Mouse (Mus musculus): ENCODE data around the gene Gpr39. TPM values are rescaled to one million over a fixed set of nuclear protein-coding genes. Genes with fewer than 3 reads are reported as not detected.
A peak's percentile ranks its signal among the peaks of the same experiment; 100 is the strongest.

Gpr39 gene
- polyA plus RNA-seq, 1 experiment from 2014 or later: 7.9 TPM

DNA sequence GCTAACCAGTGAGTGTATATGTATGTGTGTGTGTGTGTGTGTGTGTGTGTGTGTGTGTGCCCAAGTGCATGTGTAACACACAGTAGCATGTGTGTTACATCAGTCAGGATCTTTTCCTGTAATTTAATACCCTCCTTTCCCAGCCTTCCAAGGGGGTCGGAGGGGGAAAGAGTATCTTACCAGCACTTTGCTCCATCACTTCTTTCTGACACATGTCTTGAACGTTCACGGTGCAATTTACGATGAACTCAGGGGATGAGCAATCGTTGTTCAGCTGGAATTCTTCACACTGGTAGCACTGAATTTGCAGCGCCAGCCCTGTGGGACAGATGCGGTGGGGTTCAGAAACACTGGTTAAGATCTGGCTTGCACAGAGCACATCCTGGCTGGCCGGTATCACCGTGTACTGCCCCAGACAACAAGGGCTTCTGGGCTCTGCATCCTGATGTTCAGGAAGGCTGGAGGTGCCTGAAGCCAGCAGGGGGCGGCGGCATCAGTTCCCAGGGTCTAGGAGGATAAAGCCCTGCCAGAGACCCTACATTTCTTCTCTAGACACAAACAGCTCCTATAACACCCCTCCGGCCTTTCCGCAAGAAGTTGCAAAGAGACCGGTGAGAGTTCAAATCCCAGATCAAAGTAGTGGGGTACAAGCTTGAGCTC, 233.5 kb downstream of the Gpr39 start:
- Histone ChIP-seq H3K4me1 (ENCODE audit: control insufficient read depth, insufficient read depth, low read length) (peaks cover 19% of the 10 kb centered on the region), H3K27me3 (ENCODE audit: control insufficient read depth, insufficient read depth, low read length) (peaks cover 26% of the 10 kb centered on the region), H3K9ac (ENCODE audit: low read length) (no peak overlapping the region), H3K27ac (ENCODE audit: low read length) (no peak overlapping the region), H3K4me2 (ENCODE audit: low read depth, low read length) (peak overlapping the region; percentile 95), H3K9me3 (replicated peaks; ENCODE audit: control insufficient read depth, low read length) (no peaks in the 10 kb centered on the region), H3K36me3 (ENCODE audit: control insufficient read depth, insufficient read depth, low read length) (no peaks in the 10 kb centered on the region), H3K4me3 (replicated peaks; ENCODE audit: low read length) (peak overlapping the region; percentile 52; the same call in 1 of the 2 replicates)
- ATAC-seq (ENCODE audit: insufficient read depth, low FRiP score): peak; percentile 29; the same call in 1 of the 2 replicates
- WGBS: 9% methylated on average over 14 of the region's 14 CpGs

- Histone ChIP-seq H3K4me1 (ENCODE audit: control insufficient read depth, insufficient read depth, low read length) (peaks cover 19% of the 10 kb centered on the region), H3K4me3 (replicated peaks; ENCODE audit: low read length) (peak overlapping the region; percentile 52), H3K9me3 (replicated peaks; ENCODE audit: control insufficient read depth, low read length) (no peaks in the 10 kb centered on the region), H3K27me3 (ENCODE audit: control insufficient read depth, insufficient read depth, low read length) (peaks cover 25% of the 10 kb centered on the region), H3K9ac (ENCODE audit: low read length) (no peak overlapping the region), H3K36me3 (ENCODE audit: control insufficient read depth, insufficient read depth, low read length) (no peaks in the 10 kb centered on the region), H3K4me2 (ENCODE audit: low read depth, low read length) (peak overlapping the region; percentile 95), H3K27ac (ENCODE audit: low read length) (no peak overlapping the region)
- ATAC-seq (ENCODE audit: insufficient read depth, low FRiP score): 0 out of 2 replicates have a peak, but pooled peaks have one; percentile 23
- WGBS: 4% methylated on average over 9 of the region's 9 CpGs
Measured at GRCm38 (mm10) chr1:125910871-125911265, 234.1 kb downstream of the Gpr39 start.

- Histone ChIP-seq H3K27me3 (ENCODE audit: control insufficient read depth, insufficient read depth, low read length) (peaks cover 25% of the 10 kb centered on the region), H3K4me2 (ENCODE audit: low read depth, low read length) (peak overlapping the region; percentile 95), H3K27ac (ENCODE audit: low read length) (no peak overlapping the region), H3K4me3 (replicated peaks; ENCODE audit: low read length) (peak overlapping the region; percentile 52), H3K36me3 (ENCODE audit: control insufficient read depth, insufficient read depth, low read length) (no peaks in the 10 kb centered on the region), H3K4me1 (ENCODE audit: control insufficient read depth, insufficient read depth, low read length) (peaks cover 19% of the 10 kb centered on the region), H3K9ac (ENCODE audit: low read length) (peak overlapping the region; percentile 54), H3K9me3 (replicated peaks; ENCODE audit: control insufficient read depth, low read length) (no peaks in the 10 kb centered on the region)
- peak; percentile 42 for ATAC-seq (ENCODE audit: insufficient read depth, low FRiP score)
- WGBS: under 1% methylated on average over 35 of the region's 35 CpGs
Measured at GRCm38 (mm10) chr1:125911337-125911900, 234.6 kb downstream of the Gpr39 start.

DNA sequence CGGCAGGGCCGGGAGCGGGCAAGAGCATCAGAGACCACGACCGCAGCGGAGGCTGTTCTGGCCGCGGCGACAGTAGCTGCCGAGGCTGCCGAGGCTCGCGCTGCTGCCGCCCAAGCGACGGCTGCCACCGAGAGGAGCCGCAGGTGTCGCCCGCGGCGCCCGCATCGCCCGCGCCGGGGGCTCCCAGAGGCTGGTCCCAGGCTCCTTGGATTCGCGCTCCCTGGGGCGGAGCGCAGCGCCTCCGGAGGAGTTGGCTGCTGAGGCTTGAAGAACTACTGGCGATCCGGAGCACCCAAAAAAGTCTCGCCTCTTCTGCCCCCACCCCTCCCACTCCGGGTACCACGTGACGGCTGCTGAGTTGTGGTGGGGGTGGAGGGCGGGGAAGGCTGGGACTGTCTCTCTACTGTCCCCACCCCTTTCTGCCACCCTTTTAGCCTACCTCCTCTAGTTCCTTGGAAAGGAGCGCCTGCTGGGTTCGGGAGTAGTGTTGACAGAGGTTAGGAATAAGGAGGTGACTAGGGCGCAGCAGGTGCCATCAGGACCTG, 235.2 kb downstream of the Gpr39 start:
- H3K4me1 ChIP-seq (ENCODE audit: control insufficient read depth, insufficient read depth, low read length): peaks cover 19% of the 10 kb centered on the region
- H3K27ac ChIP-seq (ENCODE audit: low read length): no peak overlapping the region
- peak overlapping the region; percentile 95 for H3K4me2 ChIP-seq (ENCODE audit: low read depth, low read length)
- WGBS: 1% methylated on average over 43 of the region's 43 CpGs
- H3K36me3 ChIP-seq (ENCODE audit: control insufficient read depth, insufficient read depth, low read length): no peaks in the 10 kb centered on the region
- H3K27me3 ChIP-seq (ENCODE audit: control insufficient read depth, insufficient read depth, low read length): peaks cover 25% of the 10 kb centered on the region
- ATAC-seq (ENCODE audit: insufficient read depth, low FRiP score): peak; percentile 70; the same call in 1 of the 2 replicates
- no peaks in the 10 kb centered on the region for H3K9me3 ChIP-seq (replicated peaks; ENCODE audit: control insufficient read depth, low read length)
- H3K4me3 ChIP-seq (replicated peaks; ENCODE audit: low read length): peak overlapping the region; percentile 52
- peak overlapping the region; percentile 54 for H3K9ac ChIP-seq (ENCODE audit: low read length)

DNA sequence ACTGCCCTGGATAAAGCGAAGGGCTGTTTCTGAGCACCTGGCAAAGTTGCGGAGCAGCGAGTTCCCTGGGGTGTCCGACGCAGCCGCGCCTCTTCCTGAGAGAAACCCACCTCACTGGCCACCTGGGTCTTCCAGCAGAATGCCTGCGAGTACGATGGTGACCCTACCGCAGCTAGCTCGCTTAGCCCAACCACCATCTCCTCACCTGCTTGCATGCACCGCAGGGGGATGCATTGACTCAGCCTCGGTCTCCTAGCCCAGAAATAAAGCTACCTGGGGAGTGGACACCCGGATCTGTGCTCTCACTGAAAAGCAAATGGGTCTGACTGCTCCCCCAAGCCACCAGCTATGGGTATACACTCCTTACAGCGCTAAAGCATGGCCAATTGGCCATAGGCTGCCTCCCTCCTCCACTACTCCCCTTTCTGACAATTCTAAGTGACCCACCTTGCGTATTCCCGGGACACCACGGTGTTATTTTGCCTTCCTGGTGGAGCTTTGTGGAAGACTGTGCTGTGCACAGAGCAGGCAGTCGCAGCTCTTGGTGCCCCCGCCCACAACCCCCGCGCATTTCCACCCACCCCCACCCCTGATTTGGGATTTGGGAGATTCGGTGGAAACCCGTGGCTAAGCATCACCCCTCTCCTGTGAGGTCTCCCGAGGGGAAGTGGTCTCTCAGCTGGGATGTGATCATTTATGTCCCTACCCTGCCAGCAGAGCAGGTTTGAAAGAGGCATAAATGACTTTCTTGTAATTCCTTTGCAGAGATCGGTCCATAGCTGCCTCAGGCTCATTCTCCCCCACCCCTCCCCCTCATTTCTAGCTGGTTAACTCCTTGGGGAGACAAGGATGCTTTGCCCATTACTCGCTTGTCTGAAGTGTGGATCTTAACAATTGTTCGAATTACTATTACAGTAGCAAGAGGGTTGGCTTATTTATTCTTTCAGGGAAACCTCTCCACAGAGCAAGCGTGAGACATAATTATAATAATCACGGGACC, 236.1 kb downstream of the Gpr39 start, which contains the start of gene Lypd1:
Gene Lypd1 (minus strand): TSS at position 501 of the 1,000 bp plus-strand sequence.
- Histone ChIP-seq H3K27me3 (ENCODE audit: control insufficient read depth, insufficient read depth, low read length) (peaks cover 25% of the 10 kb centered on the region), H3K9me3 (replicated peaks; ENCODE audit: control insufficient read depth, low read length) (no peaks in the 10 kb centered on the region), H3K4me1 (ENCODE audit: control insufficient read depth, insufficient read depth, low read length) (peaks cover 19% of the 10 kb centered on the region), H3K27ac (ENCODE audit: low read length) (no peak within 1 kb of the TSS), H3K4me3 (replicated peaks; ENCODE audit: low read length) (peak within 1 kb of the TSS; percentile 52), H3K9ac (ENCODE audit: low read length) (peak within 1 kb of the TSS; percentile 54), H3K4me2 (ENCODE audit: low read depth, low read length) (peak within 1 kb of the TSS; percentile 95), H3K36me3 (ENCODE audit: control insufficient read depth, insufficient read depth, low read length) (no peaks in the 10 kb centered on the region)
- WGBS: 6% methylated on average over 30 of the region's 30 CpGs
- ATAC-seq (ENCODE audit: insufficient read depth, low FRiP score): no peak

DNA sequence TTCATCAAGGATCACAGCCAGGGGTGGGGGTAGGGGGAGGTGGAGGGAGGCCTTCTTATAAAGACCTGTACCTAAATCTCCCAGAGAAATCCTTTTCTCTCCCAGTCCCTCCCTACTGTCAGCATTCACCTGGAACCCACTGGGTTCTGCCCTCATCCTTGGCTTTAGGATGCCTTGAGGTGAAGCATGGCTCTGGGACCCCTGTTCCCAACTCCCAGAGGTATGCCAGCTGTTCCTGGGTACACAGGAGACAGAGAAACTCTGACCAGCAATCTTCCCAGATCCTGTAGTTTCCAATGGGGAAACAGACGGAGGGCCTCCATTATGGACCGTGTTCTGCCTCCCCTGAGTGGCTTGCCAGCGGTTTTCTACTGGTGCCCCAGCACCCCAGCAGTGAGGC, 243.9 kb downstream of the Gpr39 start:
- Histone ChIP-seq H3K4me1 (ENCODE audit: control insufficient read depth, insufficient read depth, low read length) (no peaks in the 10 kb centered on the region), H3K27ac (ENCODE audit: low read length) (no peak overlapping the region), H3K9me3 (replicated peaks; ENCODE audit: control insufficient read depth, low read length) (no peaks in the 10 kb centered on the region), H3K4me3 (replicated peaks; ENCODE audit: low read length) (no peak overlapping the region), H3K36me3 (ENCODE audit: control insufficient read depth, insufficient read depth, low read length) (no peaks in the 10 kb centered on the region), H3K27me3 (ENCODE audit: control insufficient read depth, insufficient read depth, low read length) (no peaks in the 10 kb centered on the region), H3K9ac (ENCODE audit: low read length) (no peak overlapping the region), H3K4me2 (ENCODE audit: low read depth, low read length) (no peak overlapping the region)
- ATAC-seq (ENCODE audit: insufficient read depth, low FRiP score): no peak
- WGBS: 93% methylated on average over 3 of the region's 3 CpGs

DNA sequence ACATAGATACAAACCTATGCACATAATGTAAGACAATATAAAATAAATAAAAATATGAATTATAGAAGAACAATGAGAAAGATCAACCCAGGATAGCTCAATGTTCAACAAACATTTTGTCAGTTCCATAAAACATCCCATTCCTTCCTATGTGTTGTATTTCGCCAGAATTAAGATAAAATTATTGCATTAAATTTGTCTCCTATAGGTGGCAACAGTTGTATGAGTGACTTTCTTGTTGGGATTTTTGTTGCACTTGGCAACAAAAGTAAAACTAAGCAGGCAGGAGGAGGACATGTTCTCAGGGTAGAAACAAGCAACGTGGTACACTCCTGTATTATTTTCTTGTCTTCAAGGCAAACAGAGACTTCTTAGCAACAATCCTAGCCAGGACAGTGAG, 246.3 kb downstream of the Gpr39 start:
- no peak overlapping the region for H3K9ac ChIP-seq (ENCODE audit: low read length)
- H3K4me1 ChIP-seq (ENCODE audit: control insufficient read depth, insufficient read depth, low read length): no peaks in the 10 kb centered on the region
- no peaks in the 10 kb centered on the region for H3K9me3 ChIP-seq (replicated peaks; ENCODE audit: control insufficient read depth, low read length)
- WGBS: 68% methylated on average over 2 of the region's 2 CpGs
- no peak for ATAC-seq (ENCODE audit: insufficient read depth, low FRiP score)
- no peak overlapping the region for H3K4me3 ChIP-seq (replicated peaks; ENCODE audit: low read length)
- H3K27ac ChIP-seq (ENCODE audit: low read length): no peak overlapping the region
- no peaks in the 10 kb centered on the region for H3K27me3 ChIP-seq (ENCODE audit: control insufficient read depth, insufficient read depth, low read length)
- H3K4me2 ChIP-seq (ENCODE audit: low read depth, low read length): no peak overlapping the region
- H3K36me3 ChIP-seq (ENCODE audit: control insufficient read depth, insufficient read depth, low read length): no peaks in the 10 kb centered on the region
